Mouse (Mus musculus): ENCODE data around the gene 1110065P20Rik. TPM values are rescaled to one million over a fixed set of nuclear protein-coding genes. Genes with fewer than 3 reads are reported as not detected.

The 1110065P20Rik gene
- polyA plus RNA-seq, 1 experiment from 2014 or later: 61.7 TPM

GRCm38 (mm10) chr4:124861283-124862188, 10.5 kb upstream of the 1110065P20Rik start, which contains the start of gene Maneal:
TSS of gene Maneal (minus strand) at chr4:124862171.
- Histone ChIP-seq H3K27ac (peak within 1 kb of the TSS; percentile 88), H3K36me3 (peaks cover 27% of the 10 kb centered on the region), H3K4me1 (replicated peaks) (peaks cover 30% of the 10 kb centered on the region), H3K9me3 (no peaks in the 10 kb centered on the region), H3K4me3 (peak within 1 kb of the TSS; percentile 74), H3K27me3 (ENCODE audit: insufficient read depth, poor library complexity, severe bottlenecking) (peaks cover 34% of the 10 kb centered on the region)
- 2% methylated on average over 77 of the region's 77 CpGs for WGBS
- peak; percentile 38 for DNase-seq (ENCODE audit: low spot score)

- Histone ChIP-seq H3K27me3 (ENCODE audit: insufficient read depth, poor library complexity, severe bottlenecking) (peaks cover 34% of the 10 kb centered on the region), H3K4me3 (peak overlapping the region; percentile 74; the same call in 1 of the 2 replicates), H3K9me3 (no peaks in the 10 kb centered on the region), H3K27ac (no peak overlapping the region), H3K36me3 (peaks cover 38% of the 10 kb centered on the region), H3K4me1 (replicated peaks) (peaks cover 30% of the 10 kb centered on the region)
- WGBS: 21% methylated on average over 7 of the region's 7 CpGs
- DNase-seq (ENCODE audit: low spot score): peak; percentile 80
Measured at GRCm38 (mm10) chr4:124860446-124860845, 9.4 kb upstream of the 1110065P20Rik start.

GRCm38 (mm10) chr4:124858370-124858769, 7.4 kb upstream of the 1110065P20Rik start:
- no peak overlapping the region for H3K4me3 ChIP-seq
- H3K36me3 ChIP-seq: peaks cover 59% of the 10 kb centered on the region
- H3K4me1 ChIP-seq (replicated peaks): peaks cover 30% of the 10 kb centered on the region
- 80% methylated on average over 5 of the region's 5 CpGs for WGBS
- peaks cover 29% of the 10 kb centered on the region for H3K27me3 ChIP-seq (ENCODE audit: insufficient read depth, poor library complexity, severe bottlenecking)
- H3K27ac ChIP-seq: no peak overlapping the region
- DNase-seq (ENCODE audit: low spot score): no peak
- H3K9me3 ChIP-seq: no peaks in the 10 kb centered on the region

- H3K36me3 ChIP-seq: peaks cover 66% of the 10 kb centered on the region
- WGBS: 93% methylated on average over 8 of the region's 8 CpGs
- H3K4me1 ChIP-seq (replicated peaks): peaks cover 26% of the 10 kb centered on the region
- no peak overlapping the region for H3K27ac ChIP-seq
- H3K4me3 ChIP-seq: no peak overlapping the region
- H3K27me3 ChIP-seq (ENCODE audit: insufficient read depth, poor library complexity, severe bottlenecking): peaks cover 9% of the 10 kb centered on the region
- no peaks in the 10 kb centered on the region for H3K9me3 ChIP-seq
- no peak for DNase-seq (ENCODE audit: low spot score)
Measured at GRCm38 (mm10) chr4:124856294-124856693, 5.3 kb upstream of the 1110065P20Rik start.

- Histone ChIP-seq H3K9me3 (no peaks in the 10 kb centered on the region), H3K36me3 (peaks cover 42% of the 10 kb centered on the region), H3K4me1 (replicated peaks) (peaks cover 24% of the 10 kb centered on the region), H3K27me3 (ENCODE audit: insufficient read depth, poor library complexity, severe bottlenecking) (no peaks in the 10 kb centered on the region), H3K4me3 (peak within 1 kb of the TSS; percentile 99), H3K27ac (peak within 1 kb of the TSS; percentile 97)
- under 1% methylated on average over 90 of the region's 90 CpGs for WGBS
- peak; percentile 94 for DNase-seq (ENCODE audit: low spot score)
Measured at GRCm38 (mm10) chr4:124850261-124850913, 609 bp downstream of the 1110065P20Rik start, which contains the start of gene Yrdc. TSS of gene Yrdc (plus strand) at chr4:124850679.

GRCm38 (mm10) chr4:124849631-124850260, 1.2 kb downstream of the 1110065P20Rik start:
- peak overlapping the region; percentile 97 for H3K27ac ChIP-seq
- H3K27me3 ChIP-seq (ENCODE audit: insufficient read depth, poor library complexity, severe bottlenecking): no peaks in the 10 kb centered on the region
- H3K36me3 ChIP-seq: peaks cover 42% of the 10 kb centered on the region
- peaks cover 24% of the 10 kb centered on the region for H3K4me1 ChIP-seq (replicated peaks)
- no peak for DNase-seq (ENCODE audit: low spot score)
- peak overlapping the region; percentile 99 for H3K4me3 ChIP-seq
- no peaks in the 10 kb centered on the region for H3K9me3 ChIP-seq
- 3% methylated on average over 24 of the region's 24 CpGs for WGBS

- Histone ChIP-seq H3K4me3 (no peak overlapping the region; the same call in 1 of the 2 replicates), H3K27me3 (ENCODE audit: insufficient read depth, poor library complexity, severe bottlenecking) (no peaks in the 10 kb centered on the region)
- 10% methylated on average over 8 of the region's 8 CpGs for WGBS
Measured at GRCm38 (mm10) chr4:124847573-124847972, 3.4 kb downstream of the 1110065P20Rik start.

GRCm38 (mm10) chr4:124843493-124843892, 7.5 kb downstream of the 1110065P20Rik start:
- peaks cover 6% of the 10 kb centered on the region; the same call in 1 of the 2 replicates for H3K9me3 ChIP-seq
- H3K36me3 ChIP-seq: peaks cover 80% of the 10 kb centered on the region
- peak; percentile 45 for DNase-seq (ENCODE audit: low spot score)
- H3K4me3 ChIP-seq: no peak overlapping the region
- H3K4me1 ChIP-seq (replicated peaks): peaks cover 9% of the 10 kb centered on the region
- H3K27ac ChIP-seq: no peak overlapping the region
- WGBS: 55% methylated on average over 11 of the region's 11 CpGs
- H3K27me3 ChIP-seq (ENCODE audit: insufficient read depth, poor library complexity, severe bottlenecking): no peaks in the 10 kb centered on the region

More at GRCm38 (mm10) chr4:124847573-124847972, 3.4 kb downstream of the 1110065P20Rik start:
- Histone ChIP-seq H3K27ac (no peak overlapping the region), H3K4me1 (replicated peaks) (peaks cover 30% of the 10 kb centered on the region), H3K36me3 (peaks cover 39% of the 10 kb centered on the region), H3K9me3 (no peaks in the 10 kb centered on the region)
- DNase-seq (ENCODE audit: low spot score): peak; percentile 87

GRCm38 (mm10) chr4:124840998-124841397, 10.0 kb downstream of the 1110065P20Rik start:
- peaks cover 6% of the 10 kb centered on the region; the same call in 1 of the 2 replicates for H3K9me3 ChIP-seq
- H3K4me1 ChIP-seq (replicated peaks): peaks cover 5% of the 10 kb centered on the region; the same call in 1 of the 2 replicates
- 95% methylated on average over 1 of the region's 1 CpGs for WGBS
- no peak for DNase-seq (ENCODE audit: low spot score)
- H3K27me3 ChIP-seq (ENCODE audit: insufficient read depth, poor library complexity, severe bottlenecking): no peaks in the 10 kb centered on the region
- H3K36me3 ChIP-seq: peaks cover 94% of the 10 kb centered on the region
- H3K4me3 ChIP-seq: no peak overlapping the region
- no peak overlapping the region for H3K27ac ChIP-seq

GRCm38 (mm10) chr4:124838035-124838700, 12.8 kb downstream of the 1110065P20Rik start:
- H3K4me3 ChIP-seq: no peak overlapping the region
- no peak for DNase-seq (ENCODE audit: low spot score)
- H3K27ac ChIP-seq: no peak overlapping the region
- H3K27me3 ChIP-seq (ENCODE audit: insufficient read depth, poor library complexity, severe bottlenecking): no peaks in the 10 kb centered on the region
- H3K9me3 ChIP-seq: peaks cover 6% of the 10 kb centered on the region; the same call in 1 of the 2 replicates
- WGBS: 91% methylated on average over 14 of the region's 14 CpGs
- no peaks in the 10 kb centered on the region for H3K4me1 ChIP-seq (replicated peaks)
- H3K36me3 ChIP-seq: peaks cover 90% of the 10 kb centered on the region

GRCm38 (mm10) chr4:124832796-124833195, 18.2 kb downstream of the 1110065P20Rik start:
- 97% methylated on average over 10 of the region's 10 CpGs for WGBS
- Histone ChIP-seq H3K4me1 (replicated peaks) (no peaks in the 10 kb centered on the region), H3K9me3 (no peaks in the 10 kb centered on the region), H3K36me3 (peaks cover 84% of the 10 kb centered on the region), H3K27me3 (ENCODE audit: insufficient read depth, poor library complexity, severe bottlenecking) (no peaks in the 10 kb centered on the region), H3K27ac (no peak overlapping the region), H3K4me3 (no peak overlapping the region)
- no peak for DNase-seq (ENCODE audit: low spot score)

- peaks cover 91% of the 10 kb centered on the region for H3K36me3 ChIP-seq
- DNase-seq (ENCODE audit: low spot score): no peak
- no peaks in the 10 kb centered on the region for H3K9me3 ChIP-seq
- WGBS: 86% methylated on average over 5 of the region's 5 CpGs
- no peak overlapping the region for H3K4me3 ChIP-seq
- no peaks in the 10 kb centered on the region for H3K27me3 ChIP-seq (ENCODE audit: insufficient read depth, poor library complexity, severe bottlenecking)
- no peaks in the 10 kb centered on the region for H3K4me1 ChIP-seq (replicated peaks)
- H3K27ac ChIP-seq: no peak overlapping the region
Measured at GRCm38 (mm10) chr4:124829671-124830070, 21.3 kb downstream of the 1110065P20Rik start.
